Mouse (Mus musculus): ENCODE data around the gene Prkar1a. TPM values are rescaled to one million over a fixed set of nuclear protein-coding genes. Genes with fewer than 3 reads are reported as not detected.

Prkar1a gene
- polyA plus RNA-seq, 1 experiment from 2014 or later = 395 TPM

DNA sequence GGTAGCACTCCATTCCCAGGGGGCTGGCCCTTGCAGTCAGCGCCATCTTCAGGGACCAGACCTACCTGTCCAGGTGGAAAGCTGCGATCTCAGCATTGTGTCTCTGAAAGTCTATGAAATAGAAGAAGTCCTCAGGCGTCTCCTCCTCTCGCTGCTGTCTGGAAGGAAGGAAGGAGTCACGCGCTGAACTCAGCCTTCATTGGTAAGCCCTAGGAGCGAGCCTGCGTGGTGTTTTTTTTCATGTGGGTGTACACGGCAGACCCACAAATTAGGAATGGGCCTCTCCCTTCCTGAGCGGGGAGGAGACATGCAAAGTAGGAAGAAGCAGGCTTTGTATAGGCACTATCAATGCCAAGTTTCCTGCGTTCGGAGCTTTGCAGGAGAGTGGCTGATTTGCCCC, 29.1 kb downstream of the Prkar1a start:
- Histone ChIP-seq H3K9ac (replicated peaks; ENCODE audit: low read length) (no peak overlapping the region), H3K9me3 (ENCODE audit: low read length) (no peaks in the 10 kb centered on the region), H3K4me1 (ENCODE audit: insufficient read depth, low read length) (peaks cover 2% of the 10 kb centered on the region; the same call in 1 of the 2 replicates), H3K4me3 (ENCODE audit: low read length) (no peak overlapping the region), H3K36me3 (ENCODE audit: insufficient read depth, low read length) (no peaks in the 10 kb centered on the region), H3K27me3 (ENCODE audit: insufficient read depth, low read length) (no peaks in the 10 kb centered on the region), H3K27ac (ENCODE audit: low read length) (no peak overlapping the region), H3K4me2 (replicated peaks; ENCODE audit: low read depth, low read length) (no peak overlapping the region)
- no peak for ATAC-seq (ENCODE audit: low FRiP score, low TSS enrichment)
- WGBS = 63% methylated on average over 12 of the region's 12 CpGs

GRCm38 (mm10) chr11:109680934-109681333, 31.7 kb downstream of the Prkar1a start:
- Histone ChIP-seq H3K4me3 (ENCODE audit: low read length) (no peak overlapping the region), H3K27ac (ENCODE audit: low read length) (no peak overlapping the region), H3K9me3 (ENCODE audit: low read length) (no peaks in the 10 kb centered on the region), H3K4me1 (ENCODE audit: insufficient read depth, low read length) (no peaks in the 10 kb centered on the region), H3K36me3 (ENCODE audit: insufficient read depth, low read length) (no peaks in the 10 kb centered on the region), H3K4me2 (replicated peaks; ENCODE audit: low read depth, low read length) (no peak overlapping the region), H3K9ac (replicated peaks; ENCODE audit: low read length) (no peak overlapping the region), H3K27me3 (ENCODE audit: insufficient read depth, low read length) (no peaks in the 10 kb centered on the region)
- WGBS = 71% methylated on average over 9 of the region's 9 CpGs
- ATAC-seq (ENCODE audit: low FRiP score, low TSS enrichment) = no peak

DNA sequence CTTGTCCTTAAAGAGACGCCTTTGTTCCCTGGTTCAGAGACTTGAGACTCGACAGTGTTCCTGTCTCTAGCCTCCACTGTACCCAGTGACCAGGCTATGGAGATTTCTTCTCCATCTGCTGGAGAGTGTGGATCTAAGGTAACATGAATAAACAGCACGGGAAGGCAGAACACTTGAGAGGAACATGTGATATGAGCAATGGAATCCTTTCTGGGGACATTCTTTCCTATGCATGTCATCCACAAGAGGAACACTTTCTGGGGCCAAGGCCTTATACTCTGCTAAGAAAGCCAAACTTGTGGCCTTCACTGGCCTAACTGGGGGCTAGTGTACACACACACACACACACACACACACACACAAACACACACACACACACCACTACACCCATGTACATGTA, 32.4 kb downstream of the Prkar1a start:
- Histone ChIP-seq H3K9me3 (ENCODE audit: low read length) (no peaks in the 10 kb centered on the region), H3K4me1 (ENCODE audit: insufficient read depth, low read length) (no peaks in the 10 kb centered on the region), H3K4me3 (ENCODE audit: low read length) (no peak overlapping the region), H3K4me2 (replicated peaks; ENCODE audit: low read depth, low read length) (no peak overlapping the region), H3K9ac (replicated peaks; ENCODE audit: low read length) (no peak overlapping the region), H3K36me3 (ENCODE audit: insufficient read depth, low read length) (no peaks in the 10 kb centered on the region), H3K27me3 (ENCODE audit: insufficient read depth, low read length) (no peaks in the 10 kb centered on the region), H3K27ac (ENCODE audit: low read length) (no peak overlapping the region)
- WGBS = 79% methylated on average over 3 of the region's 3 CpGs
- ATAC-seq (ENCODE audit: low FRiP score, low TSS enrichment) = no peak

DNA sequence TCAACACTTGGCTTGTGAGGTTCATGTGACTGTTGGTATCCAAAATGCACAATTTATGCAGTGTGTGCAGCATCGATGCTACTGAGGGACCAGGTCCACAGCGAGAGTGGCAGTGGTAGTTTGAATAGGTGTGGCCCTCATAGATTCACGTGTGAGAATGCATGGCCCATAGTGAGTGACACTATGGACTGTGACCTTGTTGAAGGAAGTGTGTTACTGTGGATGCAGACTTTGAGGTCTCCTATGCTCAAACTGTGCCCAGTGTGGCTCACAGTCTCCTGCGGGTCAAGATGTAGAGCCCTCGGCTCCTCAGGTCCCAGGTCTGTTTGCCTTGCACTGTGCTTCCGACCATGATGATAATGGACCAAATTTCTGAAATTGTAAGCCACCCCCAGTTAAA, 33.0 kb downstream of the Prkar1a start:
- WGBS = 93% methylated on average over 6 of the region's 6 CpGs
- H3K36me3 ChIP-seq (ENCODE audit: insufficient read depth, low read length) = no peaks in the 10 kb centered on the region
- ATAC-seq (ENCODE audit: low FRiP score, low TSS enrichment) = no peak
- H3K9ac ChIP-seq (replicated peaks; ENCODE audit: low read length) = no peak overlapping the region
- no peak overlapping the region for H3K4me3 ChIP-seq (ENCODE audit: low read length)
- H3K4me2 ChIP-seq (replicated peaks; ENCODE audit: low read depth, low read length) = no peak overlapping the region
- no peaks in the 10 kb centered on the region for H3K4me1 ChIP-seq (ENCODE audit: insufficient read depth, low read length)
- no peaks in the 10 kb centered on the region for H3K27me3 ChIP-seq (ENCODE audit: insufficient read depth, low read length)
- H3K27ac ChIP-seq (ENCODE audit: low read length) = no peak overlapping the region
- no peaks in the 10 kb centered on the region for H3K9me3 ChIP-seq (ENCODE audit: low read length)

- Histone ChIP-seq H3K36me3 (ENCODE audit: insufficient read depth, low read length) (no peaks in the 10 kb centered on the region), H3K27ac (ENCODE audit: low read length) (no peak overlapping the region), H3K4me1 (ENCODE audit: insufficient read depth, low read length) (no peaks in the 10 kb centered on the region), H3K27me3 (ENCODE audit: insufficient read depth, low read length) (no peaks in the 10 kb centered on the region), H3K4me3 (ENCODE audit: low read length) (no peak overlapping the region), H3K9ac (replicated peaks; ENCODE audit: low read length) (no peak overlapping the region), H3K4me2 (replicated peaks; ENCODE audit: low read depth, low read length) (no peak overlapping the region), H3K9me3 (ENCODE audit: low read length) (no peaks in the 10 kb centered on the region)
- ATAC-seq (ENCODE audit: low FRiP score, low TSS enrichment) = no peak
- 85% methylated on average over 4 of the region's 4 CpGs for WGBS
Measured at GRCm38 (mm10) chr11:109689539-109689938, 40.3 kb downstream of the Prkar1a start.

GRCm38 (mm10) chr11:109692737-109693136, 43.5 kb downstream of the Prkar1a start:
- H3K9ac ChIP-seq (replicated peaks; ENCODE audit: low read length) = no peak overlapping the region
- no peak for ATAC-seq (ENCODE audit: low FRiP score, low TSS enrichment)
- 16% methylated on average over 3 of the region's 3 CpGs for WGBS
- no peaks in the 10 kb centered on the region for H3K9me3 ChIP-seq (ENCODE audit: low read length)
- H3K4me2 ChIP-seq (replicated peaks; ENCODE audit: low read depth, low read length) = no peak overlapping the region
- no peak overlapping the region for H3K4me3 ChIP-seq (ENCODE audit: low read length)
- no peaks in the 10 kb centered on the region for H3K4me1 ChIP-seq (ENCODE audit: insufficient read depth, low read length)
- H3K27ac ChIP-seq (ENCODE audit: low read length) = no peak overlapping the region
- H3K27me3 ChIP-seq (ENCODE audit: insufficient read depth, low read length) = no peaks in the 10 kb centered on the region
- no peaks in the 10 kb centered on the region for H3K36me3 ChIP-seq (ENCODE audit: insufficient read depth, low read length)

DNA sequence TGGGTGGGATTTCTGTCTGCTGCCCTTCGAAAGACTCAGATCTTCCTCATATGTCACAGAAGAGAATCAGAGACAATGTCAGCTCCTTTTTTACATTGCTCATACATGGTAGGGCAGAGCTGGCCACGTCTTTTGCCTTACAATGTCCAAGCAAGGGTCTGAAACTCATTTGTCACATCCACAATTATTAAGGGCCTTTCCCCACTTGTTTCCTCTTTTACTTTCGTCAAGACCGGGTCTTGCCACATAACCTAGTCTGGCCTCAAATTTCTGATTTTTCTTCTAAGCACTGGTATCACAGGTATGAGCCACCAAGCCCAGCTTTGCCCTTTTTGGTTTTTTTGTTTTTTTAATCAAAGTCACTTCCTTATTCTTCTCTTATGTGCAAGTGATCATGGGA, 47.3 kb downstream of the Prkar1a start:
- Histone ChIP-seq H3K9me3 (ENCODE audit: low read length) (no peaks in the 10 kb centered on the region), H3K27me3 (ENCODE audit: insufficient read depth, low read length) (no peaks in the 10 kb centered on the region), H3K36me3 (ENCODE audit: insufficient read depth, low read length) (no peaks in the 10 kb centered on the region), H3K4me2 (replicated peaks; ENCODE audit: low read depth, low read length) (no peak overlapping the region), H3K9ac (replicated peaks; ENCODE audit: low read length) (no peak overlapping the region), H3K4me1 (ENCODE audit: insufficient read depth, low read length) (no peaks in the 10 kb centered on the region), H3K27ac (ENCODE audit: low read length) (no peak overlapping the region), H3K4me3 (ENCODE audit: low read length) (no peak overlapping the region)
- 83% methylated on average over 4 of the region's 4 CpGs for WGBS
- no peak for ATAC-seq (ENCODE audit: low FRiP score, low TSS enrichment)

- no peaks in the 10 kb centered on the region for H3K9me3 ChIP-seq (ENCODE audit: low read length)
- H3K4me3 ChIP-seq (ENCODE audit: low read length) = no peak overlapping the region
- WGBS = 91% methylated on average over 5 of the region's 5 CpGs
- H3K27me3 ChIP-seq (ENCODE audit: insufficient read depth, low read length) = no peaks in the 10 kb centered on the region
- no peak overlapping the region for H3K27ac ChIP-seq (ENCODE audit: low read length)
- no peak overlapping the region for H3K4me2 ChIP-seq (replicated peaks; ENCODE audit: low read depth, low read length)
- no peak overlapping the region for H3K9ac ChIP-seq (replicated peaks; ENCODE audit: low read length)
- ATAC-seq (ENCODE audit: low FRiP score, low TSS enrichment) = no peak
- no peaks in the 10 kb centered on the region for H3K36me3 ChIP-seq (ENCODE audit: insufficient read depth, low read length)
- H3K4me1 ChIP-seq (ENCODE audit: insufficient read depth, low read length) = peaks cover 5% of the 10 kb centered on the region
Measured at GRCm38 (mm10) chr11:109697089-109697643, 48.0 kb downstream of the Prkar1a start.

DNA sequence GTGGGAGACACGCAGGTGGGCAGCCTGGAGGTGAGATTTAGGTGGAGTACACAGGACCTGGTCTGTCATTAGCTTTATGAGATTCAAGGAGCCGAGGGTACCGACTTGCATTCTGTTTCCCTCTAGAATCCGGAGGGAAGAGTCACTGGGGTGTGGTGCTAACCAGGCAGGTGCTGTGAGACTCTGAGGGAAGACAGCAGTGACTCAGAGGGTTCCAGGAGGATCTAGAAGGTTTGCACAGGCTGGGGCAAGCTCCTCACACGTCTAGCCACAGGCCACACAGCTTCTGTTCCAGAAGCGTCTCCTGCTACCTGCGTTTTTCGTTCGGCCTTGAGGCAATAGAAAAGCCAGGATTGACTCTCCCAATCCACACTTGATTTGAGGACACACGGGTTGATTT, 49.5 kb downstream of the Prkar1a start:
- Histone ChIP-seq H3K36me3 (ENCODE audit: insufficient read depth, low read length) (no peaks in the 10 kb centered on the region), H3K4me3 (ENCODE audit: low read length) (no peak overlapping the region), H3K9me3 (ENCODE audit: low read length) (no peaks in the 10 kb centered on the region), H3K4me1 (ENCODE audit: insufficient read depth, low read length) (peaks cover 13% of the 10 kb centered on the region), H3K27me3 (ENCODE audit: insufficient read depth, low read length) (no peaks in the 10 kb centered on the region), H3K9ac (replicated peaks; ENCODE audit: low read length) (no peak overlapping the region), H3K4me2 (replicated peaks; ENCODE audit: low read depth, low read length) (no peak overlapping the region), H3K27ac (ENCODE audit: low read length) (no peak overlapping the region)
- WGBS = 87% methylated on average over 10 of the region's 10 CpGs
- no peak for ATAC-seq (ENCODE audit: low FRiP score, low TSS enrichment)

DNA sequence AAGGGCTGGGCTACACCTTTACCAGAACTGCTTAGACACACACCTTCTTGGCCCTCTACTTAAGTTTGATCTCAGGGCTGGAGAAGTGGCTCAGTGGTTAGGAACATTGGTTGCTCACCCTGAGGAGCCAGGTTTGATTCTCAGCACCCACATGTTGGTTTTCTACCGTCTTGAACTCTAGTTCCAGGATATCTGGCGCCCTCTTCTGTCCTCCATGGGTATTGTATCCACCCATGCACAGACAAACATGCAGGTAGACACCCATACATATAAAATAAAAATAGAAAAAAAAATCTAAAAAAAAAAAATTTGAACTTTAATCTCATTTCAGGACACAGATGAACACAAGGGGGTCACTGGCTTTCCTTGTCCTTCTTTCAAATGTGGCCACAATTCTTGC, 50.6 kb downstream of the Prkar1a start:
- Histone ChIP-seq H3K9ac (replicated peaks; ENCODE audit: low read length) (no peak overlapping the region), H3K4me1 (ENCODE audit: insufficient read depth, low read length) (peaks cover 23% of the 10 kb centered on the region), H3K9me3 (ENCODE audit: low read length) (no peaks in the 10 kb centered on the region), H3K27me3 (ENCODE audit: insufficient read depth, low read length) (no peaks in the 10 kb centered on the region), H3K4me3 (ENCODE audit: low read length) (no peak overlapping the region), H3K27ac (ENCODE audit: low read length) (no peak overlapping the region), H3K4me2 (replicated peaks; ENCODE audit: low read depth, low read length) (no peak overlapping the region), H3K36me3 (ENCODE audit: insufficient read depth, low read length) (no peaks in the 10 kb centered on the region)
- ATAC-seq (ENCODE audit: low FRiP score, low TSS enrichment) = no peak
- WGBS = 68% methylated on average over 2 of the region's 2 CpGs

All from kidney, embryonic 16.5 days (tissue).